Mouse (Mus musculus): Measurements from ENCODE around the gene Rfx4.

DNA sequence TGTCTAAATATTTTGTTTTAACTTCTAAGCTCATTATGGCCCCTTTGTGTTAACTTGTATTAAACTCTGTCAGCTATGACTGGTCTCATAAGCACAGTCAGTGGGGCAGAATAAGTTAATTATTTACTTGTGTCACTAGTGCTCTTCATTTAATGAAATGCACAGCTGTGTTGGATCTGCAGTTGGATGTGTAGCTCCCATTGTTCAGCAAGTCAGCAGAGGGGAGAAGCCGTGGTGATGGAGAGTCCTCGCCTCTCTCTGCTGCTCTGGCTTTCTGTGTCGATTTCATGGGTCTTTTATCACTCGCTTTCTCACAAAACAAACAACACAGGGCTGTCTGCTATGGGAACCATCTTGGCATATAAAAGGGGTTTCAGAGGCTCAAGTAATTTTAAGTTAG, 45.0 kb upstream of the Rfx4 start:
- TF ChIP-seq CTCF (conservative IDR thresholded peaks at IDR 0.05; ENCODE audit: low read length) (no peak), NANOG (IDR thresholded peaks at IDR 0.05; ENCODE audit: borderline replicate concordance, low read length) (no peak)

Measured in E14TG2a.4 (cell line).